Mouse (Mus musculus) testis, adult 2 months (tissue): Measurements from ENCODE around the gene H2-Eb1.

Source experiments
- CTCF ChIP-seq: fragments of 200-500 bp; IDR thresholded peaks from 2 replicates; pipeline ENCODE4 v1.5.1; 2012; ENCODE audit warnings: low read depth, mild to moderate bottlenecking, inconsistent platforms, low read length, moderate library complexity; ENCODE audit not compliant: control insufficient read depth, insufficient read depth, insufficient replicate concordance
- POLR2A ChIP-seq: fragments of 200-500 bp; IDR thresholded peaks from 2 replicates; pipeline ENCODE4 v1.6.1; 2012; ENCODE audit warnings: low read depth, mild to moderate bottlenecking, inconsistent platforms, low read length, moderate library complexity; ENCODE audit not compliant: control insufficient read depth

DNA sequence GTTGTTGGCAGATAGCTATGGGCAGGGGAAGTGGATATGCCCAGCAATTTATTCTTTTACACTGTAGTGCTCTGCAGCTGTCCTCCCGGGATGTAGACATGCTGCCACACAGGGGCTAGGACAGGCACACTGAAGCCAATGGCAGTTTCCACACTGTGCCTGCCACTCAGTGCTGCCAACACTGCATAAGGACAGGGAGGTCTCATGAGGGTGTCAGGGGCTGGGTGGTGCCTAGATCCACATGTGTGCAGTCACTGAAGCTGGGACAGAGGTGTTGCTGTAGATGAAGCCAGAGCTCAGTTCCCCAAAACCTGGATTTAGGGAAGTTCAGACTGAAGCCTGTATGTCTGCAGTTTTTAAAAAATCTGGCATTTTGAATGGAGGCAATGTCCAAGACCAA, 6.5 kb downstream of the H2-Eb1 start:
- no peak for TF ChIP-seq POLR2A
- TF ChIP-seq CTCF, result no peak
